Mouse (Mus musculus) mouse trophoblast stem cell (cell line): ENCODE results near the gene Rtbdn.

Experiments used
- in situ Hi-C, 2 experiments: fragments of 300-500 bp; cut with MseI, MboI; formaldehyde crosslinking; loops; 2 replicates in 1 of 2; 3 replicates in 1 of 2; pipeline ENCODE4 v1.15.1; 2025

Gene Rtbdn

GRCm38 (mm10) chr8:84997649-84998295, 51.0 kb downstream of the Rtbdn start:
- in situ Hi-C loops: no loop called here
